Mouse (Mus musculus): Measurements from ENCODE around the gene Ptcd1. TPM values are rescaled to one million over a fixed set of nuclear protein-coding genes. Genes with fewer than 3 reads are reported as not detected.
A peak's percentile ranks its signal among the peaks of the same experiment; 100 is the strongest.
"Not testable (repeated sequence)": the region's sequence is repeated elsewhere in the genome, so short reads cannot be mapped to it uniquely, and the experiment has no call there.

Gene Ptcd1
- total RNA-seq, 2 experiments from 2014 or later, result 21.8 to 24.9 TPM

DNA sequence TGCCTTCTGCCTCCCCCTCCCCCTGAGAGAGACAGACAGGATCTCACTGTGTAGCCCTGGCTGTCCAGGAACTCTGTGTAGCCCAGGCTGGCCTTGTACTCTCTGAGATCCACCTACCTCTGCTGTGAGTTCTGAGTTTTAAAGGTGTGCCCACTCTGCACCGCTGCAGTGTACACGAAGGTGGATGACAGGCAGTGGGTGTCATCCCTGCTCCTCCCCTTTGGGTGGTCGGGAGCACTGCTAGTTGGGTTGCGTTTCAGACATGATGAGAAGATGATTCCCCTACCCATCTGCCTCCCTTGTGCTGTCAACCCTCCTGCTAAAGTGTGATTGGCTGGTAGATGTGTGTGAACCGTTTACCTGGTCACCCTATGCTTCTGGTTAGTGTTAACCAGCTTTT, 48.4 kb downstream of the Ptcd1 start:
- DNase-seq (ENCODE audit: low spot score in 2 of 2), result no peak
- Histone ChIP-seq H3K4me3 (no peak overlapping the region), H3K27ac (peak overlapping the region; percentile 53; the same call in 1 of the 2 replicates)
- no peak for TF ChIP-seq CTCF (conservative IDR thresholded peaks at IDR 0.05)

DNA sequence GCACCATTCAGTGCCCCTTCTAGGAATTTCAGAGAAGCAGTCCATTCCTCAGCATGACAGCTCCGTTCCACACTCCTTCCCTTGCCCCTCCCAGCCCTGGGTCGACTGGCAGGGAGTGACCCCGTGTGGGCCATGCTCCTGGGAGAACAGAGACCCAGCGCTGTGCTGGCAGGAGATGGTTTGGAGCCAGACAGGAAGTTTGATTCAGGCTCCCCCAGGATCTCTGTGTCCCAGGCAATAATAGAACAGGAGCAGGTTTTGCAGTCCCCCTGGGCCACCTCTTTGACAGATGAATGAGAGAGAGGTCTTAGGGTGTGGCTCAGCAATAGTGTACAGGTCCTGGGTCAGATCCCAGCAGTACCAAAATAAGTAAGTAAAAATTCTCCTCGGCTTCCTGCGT, 48.9 kb downstream of the Ptcd1 start:
- no peak for TF ChIP-seq CTCF (conservative IDR thresholded peaks at IDR 0.05)
- H3K27ac ChIP-seq, result peak overlapping the region; percentile 53; the same call in 1 of the 2 replicates
- no peak overlapping the region for H3K4me3 ChIP-seq
- DNase-seq (ENCODE audit: low spot score in 2 of 2), result no peak

DNA sequence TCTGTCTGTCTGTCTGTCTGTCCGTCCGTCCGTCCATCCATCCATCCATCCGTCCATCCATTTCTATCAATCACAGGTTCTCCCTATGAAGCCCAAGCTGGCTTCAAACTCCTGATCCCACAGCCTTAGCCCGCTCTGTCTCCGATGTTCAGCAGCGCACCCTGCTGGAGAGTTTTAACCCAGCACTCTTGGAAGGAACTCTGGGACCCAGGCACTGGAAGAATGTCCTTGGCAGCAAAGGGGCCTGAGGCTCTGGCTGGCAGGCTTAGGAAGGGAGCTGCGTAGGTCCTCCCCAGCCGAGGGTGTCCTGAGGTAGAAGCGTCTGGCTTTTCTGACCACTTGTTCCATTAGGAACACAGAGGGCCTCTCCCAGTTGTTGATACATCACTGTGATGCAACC, 50.0 kb downstream of the Ptcd1 start:
- H3K27ac ChIP-seq, result peak overlapping the region; percentile 36
- peak; percentile 82 for TF ChIP-seq CTCF (conservative IDR thresholded peaks at IDR 0.05)
- peak in 1 of 2 experiments; percentile 67 for DNase-seq (ENCODE audit: low spot score in 2 of 2)
- H3K4me3 ChIP-seq, result no peak overlapping the region

DNA sequence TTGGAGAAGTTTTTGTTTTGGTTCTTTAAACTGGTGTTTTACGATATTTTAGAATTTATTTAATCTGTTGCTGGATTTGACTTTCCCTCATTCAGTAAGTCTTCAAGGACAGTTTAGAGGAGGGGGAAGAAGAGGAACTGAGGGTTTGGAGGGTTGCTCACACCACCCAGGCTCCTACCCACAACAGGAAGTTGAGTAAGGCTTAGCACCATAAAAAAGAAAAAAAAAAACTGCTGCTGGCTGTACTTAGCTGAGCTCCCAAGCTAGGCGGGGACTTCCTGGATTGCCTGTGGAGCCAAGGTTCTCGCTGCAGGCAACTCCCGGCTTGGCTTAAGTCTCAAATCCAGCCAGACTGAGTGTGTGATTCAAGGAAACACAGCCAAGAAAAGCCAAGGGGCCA, 50.6 kb downstream of the Ptcd1 start:
- Histone ChIP-seq H3K27ac (peak overlapping the region; percentile 67; the same call in 1 of the 2 replicates), H3K4me3 (no peak overlapping the region)
- DNase-seq (ENCODE audit: low spot score in 2 of 2), result no peak
- no peak for TF ChIP-seq CTCF (conservative IDR thresholded peaks at IDR 0.05)

DNA sequence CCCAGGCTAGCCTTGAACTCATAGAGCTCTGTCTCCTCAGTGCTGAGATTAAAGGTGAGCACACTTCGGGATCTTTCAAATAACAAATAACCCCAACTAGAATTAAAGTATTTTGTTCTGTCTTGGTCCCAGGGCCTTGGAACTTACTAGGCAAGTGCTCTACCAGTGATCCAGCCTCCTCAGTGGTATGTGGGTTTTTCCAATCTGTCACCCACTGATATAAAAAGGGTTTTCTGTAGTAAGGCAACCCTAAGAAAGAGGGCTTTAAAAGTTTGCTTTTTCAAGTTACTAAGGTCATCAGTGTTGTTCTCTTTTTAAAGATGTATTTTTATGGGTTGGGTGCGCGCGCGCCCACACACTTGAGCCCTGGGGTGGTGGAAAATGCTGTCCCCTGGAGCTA, 51.2 kb downstream of the Ptcd1 start:
- no peak for TF ChIP-seq CTCF (conservative IDR thresholded peaks at IDR 0.05)
- Histone ChIP-seq H3K4me3 (no peak overlapping the region), H3K27ac (peak overlapping the region; percentile 67)
- DNase-seq (ENCODE audit: low spot score in 2 of 2), result no peak

DNA sequence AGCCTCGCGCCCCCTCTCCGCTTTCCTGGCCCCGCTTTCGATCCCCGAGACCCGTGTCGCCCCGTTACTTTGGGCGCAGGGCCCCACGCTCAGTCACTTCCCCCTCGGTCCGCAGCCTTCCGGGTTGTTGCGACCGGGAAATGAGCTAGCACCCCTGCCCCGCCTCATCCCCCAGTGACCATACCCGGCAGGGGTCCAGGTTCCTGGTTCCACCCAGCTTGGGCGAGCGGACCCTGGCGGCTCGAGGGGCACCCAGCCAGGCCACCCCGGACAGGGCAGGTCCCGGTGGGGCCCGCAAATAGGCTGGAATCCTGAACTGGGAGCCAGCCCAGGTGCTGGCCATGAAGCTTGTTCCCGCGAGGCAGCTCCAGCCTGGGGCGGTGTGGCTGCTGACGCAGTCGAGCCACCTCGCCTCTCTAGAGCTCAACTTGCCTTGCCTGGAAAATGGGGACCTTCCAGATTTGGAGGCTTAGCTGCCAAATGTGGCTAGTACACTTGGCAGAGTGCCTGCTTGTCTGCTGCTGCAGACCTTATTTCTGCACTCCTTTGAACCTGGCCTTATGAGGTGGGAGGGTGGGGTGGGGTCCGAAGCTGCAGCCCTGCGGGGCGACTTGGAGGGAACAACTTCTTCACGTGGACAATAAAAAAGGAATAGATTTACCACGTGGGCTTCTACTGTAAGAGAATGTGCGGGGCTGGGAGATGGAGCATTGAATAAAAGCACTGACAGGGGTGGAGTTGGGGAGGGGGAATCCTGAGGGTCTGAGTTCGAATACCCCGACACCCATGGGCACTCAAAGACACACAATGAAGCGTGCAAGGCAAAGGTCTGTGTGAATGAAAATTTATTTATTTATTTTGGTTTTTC, 52.1 kb downstream of the Ptcd1 start:
- H3K27ac ChIP-seq, result peak overlapping the region; percentile 78

DNA sequence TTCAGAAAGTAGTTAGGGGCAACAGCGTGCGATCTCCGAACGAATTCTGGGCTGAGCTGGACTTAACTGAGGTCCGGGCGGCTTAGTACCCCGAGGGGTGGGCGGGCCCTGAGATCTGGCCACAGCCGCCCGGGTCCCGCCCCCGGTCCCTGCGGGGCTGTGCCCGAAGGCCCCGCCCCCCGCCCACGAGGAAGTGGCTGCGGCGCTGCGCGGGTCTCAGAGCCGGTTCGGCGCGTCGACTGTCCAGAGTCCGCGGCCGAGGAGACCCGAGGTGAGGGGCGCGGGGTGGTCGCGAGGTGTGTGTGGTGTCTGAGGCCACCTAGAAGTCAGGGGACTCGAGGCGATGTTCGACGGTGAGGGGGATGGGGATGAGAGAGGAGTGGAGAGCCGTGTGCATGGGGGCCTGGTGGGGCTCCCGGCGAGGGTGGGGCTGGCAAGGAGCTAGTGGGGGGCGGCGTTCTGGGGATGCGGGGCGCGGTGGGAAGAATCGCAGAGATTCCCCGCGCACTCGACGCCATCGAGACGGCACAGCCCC, 52.8 kb downstream of the Ptcd1 start, which contains the start of gene Arpc1b:
Arpc1b (plus strand) TSS at position 145 of the 535 bp plus-strand sequence.
- no peak for TF ChIP-seq CTCF (conservative IDR thresholded peaks at IDR 0.05)
- Histone ChIP-seq H3K4me3 (peak within 1 kb of the TSS; percentile 58), H3K27ac (peak within 1 kb of the TSS; percentile 78)
- DNase-seq (ENCODE audit: low spot score in 2 of 2), result no peak

More for the DNA sequence above, 52.1 kb downstream of the Ptcd1 start:
- DNase-seq (ENCODE audit: low spot score in 2 of 2), result no peak
- peak overlapping the region; percentile 58 for H3K4me3 ChIP-seq
- TF ChIP-seq CTCF (conservative IDR thresholded peaks at IDR 0.05), result no peak

DNA sequence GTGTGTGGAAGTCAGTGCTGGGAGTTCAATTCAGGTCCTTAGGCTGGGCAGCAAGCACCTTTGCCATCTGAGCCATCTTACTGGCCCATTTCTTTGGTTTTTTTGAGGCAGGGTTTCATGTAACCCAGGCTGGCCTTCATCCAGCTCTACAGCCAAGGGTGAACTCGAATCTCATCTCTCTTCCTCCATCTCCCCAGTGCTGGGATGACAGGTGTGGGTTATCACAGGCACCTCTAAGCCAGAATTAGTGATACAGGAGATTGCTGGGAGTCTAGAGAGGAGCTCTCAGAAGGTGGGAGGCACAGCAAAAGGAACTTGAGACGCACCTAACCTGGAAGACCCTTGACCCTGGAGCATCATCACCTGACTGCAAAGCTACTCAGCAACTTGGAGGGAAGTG, 53.5 kb downstream of the Ptcd1 start:
- H3K27ac ChIP-seq, result no peak overlapping the region
- TF ChIP-seq CTCF (conservative IDR thresholded peaks at IDR 0.05), result no peak
- no peak overlapping the region for H3K4me3 ChIP-seq
- no peak for DNase-seq (ENCODE audit: low spot score in 2 of 2)

DNA sequence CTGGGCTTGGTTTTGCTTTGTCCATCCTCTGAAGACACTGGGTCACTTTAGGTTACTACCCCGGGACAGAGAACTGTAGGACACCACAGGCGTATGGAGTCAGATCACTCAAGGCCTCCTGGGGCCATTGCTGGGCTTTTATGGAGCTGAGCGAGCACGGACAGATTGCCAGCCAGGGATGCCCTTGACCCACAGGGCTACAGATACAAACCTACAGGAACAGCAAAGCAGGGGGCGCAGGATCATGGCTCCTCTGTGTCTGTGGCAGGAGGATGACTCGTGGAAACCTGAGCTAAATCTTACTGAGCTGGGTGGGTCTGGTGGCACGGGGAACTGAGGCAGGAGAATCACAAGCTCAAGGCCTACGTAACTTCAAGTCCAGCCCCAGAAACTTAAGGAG, 54.3 kb downstream of the Ptcd1 start:
- Histone ChIP-seq H3K27ac (no peak overlapping the region), H3K4me3 (no peak overlapping the region)
- TF ChIP-seq CTCF (conservative IDR thresholded peaks at IDR 0.05), result no peak
- DNase-seq (ENCODE audit: low spot score in 2 of 2), result no peak

DNA sequence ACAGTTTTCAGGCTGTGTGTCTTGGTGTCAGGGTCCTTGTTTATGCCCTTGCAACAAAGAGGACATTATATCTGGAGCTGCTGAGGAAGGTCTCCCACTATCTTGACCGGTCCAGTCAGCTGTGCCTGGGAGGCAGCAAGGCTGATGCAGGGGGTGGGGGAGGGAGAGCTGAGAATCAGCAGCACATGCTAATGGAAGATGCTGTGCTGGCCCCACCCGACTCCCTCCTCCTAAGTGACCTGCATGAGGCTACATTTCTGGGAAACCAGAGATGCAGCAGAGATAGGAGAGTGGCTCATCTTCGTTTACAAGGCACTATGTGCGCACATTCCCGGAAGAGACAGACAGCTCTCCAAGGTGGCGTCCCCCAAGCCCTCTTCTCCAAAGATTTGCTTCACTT, 56.5 kb downstream of the Ptcd1 start:
- no peak overlapping the region for H3K27ac ChIP-seq
- H3K4me3 ChIP-seq, result no peak overlapping the region
- DNase-seq (ENCODE audit: low spot score in 2 of 2), result no peak
- TF ChIP-seq CTCF (conservative IDR thresholded peaks at IDR 0.05), result no peak

DNA sequence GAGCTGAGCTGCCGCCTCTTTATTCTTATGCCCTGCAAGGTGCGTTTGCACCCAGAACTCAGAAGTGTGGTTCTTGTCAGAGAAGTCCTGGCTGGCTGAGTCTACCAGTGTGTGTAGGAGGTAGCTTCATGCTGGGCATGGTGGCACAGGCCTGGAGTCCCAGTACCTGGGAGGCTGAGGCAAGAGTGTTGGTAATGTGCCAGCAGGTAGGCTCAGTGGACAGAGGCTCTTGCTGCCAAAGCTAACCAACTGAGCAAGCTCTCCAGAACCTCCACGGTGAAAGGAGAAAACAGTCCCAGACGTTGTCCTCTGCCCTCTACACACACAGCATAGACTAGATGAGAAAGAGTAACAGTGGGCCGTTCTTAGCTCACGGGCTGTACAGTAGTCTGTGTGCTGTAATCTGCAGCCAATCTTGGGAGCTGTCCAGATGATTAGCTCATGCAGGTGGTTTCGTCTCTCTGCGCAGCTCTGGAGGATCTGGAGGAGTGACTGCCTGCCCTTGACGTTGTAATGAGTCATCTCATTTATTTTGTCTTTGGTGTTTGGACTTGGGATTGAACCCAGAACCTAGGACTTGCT, 61.1 kb downstream of the Ptcd1 start:
- no peak for DNase-seq (ENCODE audit: low spot score in 2 of 2)
- no peak for TF ChIP-seq CTCF (conservative IDR thresholded peaks at IDR 0.05)
- H3K4me3 ChIP-seq, result no peak overlapping the region
- peak overlapping the region; percentile 86 for H3K27ac ChIP-seq

DNA sequence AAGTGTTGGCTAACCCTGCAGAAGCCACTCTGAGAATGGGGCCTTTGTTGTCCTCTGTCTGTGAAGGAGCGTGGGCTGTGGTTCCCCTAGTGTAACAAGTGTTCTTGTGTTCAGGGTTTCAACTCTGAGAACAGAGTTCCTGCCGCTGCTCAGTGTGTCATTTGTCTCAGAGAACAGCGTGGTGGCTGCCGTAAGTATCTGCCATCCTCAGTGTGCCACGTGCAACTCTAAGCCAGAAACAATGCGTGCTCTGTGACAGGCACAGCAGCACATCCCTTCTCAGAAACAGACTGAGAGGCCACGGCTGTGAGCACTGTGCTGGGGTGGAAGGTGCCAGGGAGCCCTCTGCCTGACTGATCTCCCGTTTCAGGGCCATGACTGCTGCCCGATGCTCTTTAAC, 62.6 kb downstream of the Ptcd1 start:
- Histone ChIP-seq H3K4me3 (no peak overlapping the region), H3K27ac (peak overlapping the region; percentile 86)
- peak in 1 of 2 experiments; percentile 48 for DNase-seq (ENCODE audit: low spot score in 2 of 2)
- no peak for TF ChIP-seq CTCF (conservative IDR thresholded peaks at IDR 0.05)

DNA sequence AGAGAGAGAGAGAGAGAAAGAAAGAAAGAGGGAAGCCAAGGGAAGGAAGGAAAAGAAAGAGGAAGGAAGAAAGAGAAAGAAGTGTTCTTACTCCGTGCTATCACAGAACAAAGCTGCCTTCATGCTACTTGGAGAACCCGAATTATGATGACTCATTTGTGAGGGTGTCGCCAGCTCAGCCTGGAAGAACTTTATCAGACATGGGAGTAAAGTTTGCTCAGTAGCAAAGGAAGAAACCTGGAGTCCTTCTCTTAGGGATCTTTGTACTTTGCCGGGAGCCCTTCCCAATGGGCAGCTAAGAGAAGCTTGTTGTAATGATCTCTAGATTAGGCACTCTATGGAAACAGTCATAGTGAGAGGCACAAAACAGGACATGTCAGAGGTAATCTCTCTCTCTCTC, 64.2 kb downstream of the Ptcd1 start:
- Histone ChIP-seq H3K4me3 (no peak overlapping the region), H3K27ac (no peak overlapping the region)
- no peak for DNase-seq (ENCODE audit: low spot score in 2 of 2)
- TF ChIP-seq CTCF (conservative IDR thresholded peaks at IDR 0.05), result no peak

DNA sequence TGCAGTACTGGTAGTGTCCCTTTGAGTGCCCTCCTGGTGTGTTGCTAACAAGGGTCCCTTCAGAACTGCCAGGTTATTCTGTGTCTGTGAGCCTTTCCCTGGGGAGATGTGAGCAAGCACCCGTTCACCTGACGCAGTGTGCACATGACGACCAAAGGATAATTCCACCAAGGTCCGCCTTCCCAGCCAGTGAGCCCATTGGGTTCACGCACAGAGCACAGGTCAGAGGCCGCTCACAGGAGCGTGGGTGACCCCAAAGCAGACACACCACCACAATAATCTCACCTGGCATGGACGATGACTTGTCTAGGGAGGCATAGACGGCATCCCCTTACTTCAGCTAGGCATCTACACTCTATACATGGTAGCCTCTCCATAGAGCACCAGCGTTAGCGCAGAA, 65.5 kb downstream of the Ptcd1 start:
- DNase-seq (ENCODE audit: low spot score in 2 of 2); H3K27ac ChIP-seq; H3K4me3 ChIP-seq: not testable (repeated sequence)

Measured in layer of hippocampus, adult 2 months (tissue).